Mouse (Mus musculus) lung, embryonic 16.5 days (tissue): ENCODE data around the gene Ppp1r2. TPM values are rescaled to one million over a fixed set of nuclear protein-coding genes. Genes with fewer than 3 reads are reported as not detected.

Experiments used
- ATAC-seq: fragments of 200-750 bp; cut with Nextera tagmentation; 2 replicates; pipeline ENCODE4 v1.8.0; 2017; ENCODE audit warnings: low read depth, mild to moderate bottlenecking, moderate library complexity
- H3K27ac ChIP-seq: fragments of 300-500 bp; sonication (generic); 2 replicates; pipeline ENCODE4 v1.5.1; 2014; ENCODE audit warnings: mild to moderate bottlenecking, control low read depth, low read length
- H3K27me3 ChIP-seq: fragments of 300-500 bp; sonication (generic); 2 replicates; pipeline ENCODE4 v1.6.1; 2014; ENCODE audit warnings: low read depth, low read length, mixed read lengths; ENCODE audit not compliant: control insufficient read depth, insufficient read depth
- H3K36me3 ChIP-seq: fragments of 300-500 bp; sonication (generic); 2 replicates; pipeline ENCODE4 v1.6.1; 2014; ENCODE audit warnings: low read length; ENCODE audit not compliant: control insufficient read depth, insufficient read depth
- H3K4me1 ChIP-seq: fragments of 300-500 bp; sonication (generic); replicated peaks from 2 replicates; pipeline ENCODE4 v1.6.1; 2014; ENCODE audit warnings: low read length, mixed read lengths; ENCODE audit not compliant: control insufficient read depth, insufficient read depth
- H3K4me2 ChIP-seq: fragments of 300-500 bp; sonication (generic); 2 replicates; pipeline ENCODE4 v1.6.1; 2014; ENCODE audit warnings: low read depth, low read length, control low read depth
- H3K4me3 ChIP-seq: fragments of 300-500 bp; sonication (generic); 2 replicates; pipeline ENCODE4 v1.5.1; 2014; ENCODE audit warnings: mild to moderate bottlenecking, low read length, control low read depth
- H3K9ac ChIP-seq: fragments of 300-500 bp; sonication (generic); 2 replicates; pipeline ENCODE4 v1.6.1; 2014; ENCODE audit warnings: low read length, control low read depth
- H3K9me3 ChIP-seq: fragments of 300-500 bp; sonication (generic); 2 replicates; pipeline ENCODE4 v1.6.1; 2016; ENCODE audit warnings: low read length; ENCODE audit not compliant: control insufficient read depth
- WGBS: fragments of 180-500 bp; shearing (Covaris S2); extraction: QIAGEN DNeasy Blood & Tissue Kit; methylation state at CpG from one replicate; pipeline ENCODE4 v1.1.7; 2014; 5-methylcytosine and 5-hydroxymethylcytosine counted together
- microRNA-seq: library from miRNA; unstranded; fragments of <30 nt; microRNA quantifications from one replicate; pipeline ENCODE4, GENCODE M21; 2016
- polyA plus RNA-seq: library from polyadenylated mRNA; unstranded; fragments of >200 nt; fragmentation: Nextera tagmentation; extraction: Ambion mirVana; gene quantifications from 2 replicates; pipeline ENCODE4 v1.2.1, GENCODE M21; 2015

Ppp1r2 gene
- polyA plus RNA-seq, 1 experiment from 2014 or later: 116 TPM

DNA sequence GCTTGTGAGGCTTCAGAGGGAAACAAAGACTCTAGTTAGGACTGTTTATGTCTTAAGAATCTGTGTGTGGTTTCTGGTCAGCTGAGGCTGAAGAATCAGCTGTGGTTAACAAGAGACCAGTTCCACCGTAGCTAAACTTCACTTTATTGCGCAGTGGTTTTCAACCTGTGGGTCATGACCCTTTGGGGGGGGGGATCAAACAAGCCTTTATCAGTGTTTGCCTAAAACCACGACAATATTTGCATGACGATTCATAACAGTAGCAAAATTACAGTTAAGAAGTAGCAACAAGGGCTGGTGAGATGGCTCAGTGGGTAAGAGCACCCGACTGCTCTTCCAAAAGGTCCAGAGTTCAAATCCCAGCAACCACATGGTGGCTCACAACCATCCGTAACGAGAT, 69.4 kb downstream of the Ppp1r2 start:
- ATAC-seq: no peak
- no peak overlapping the region for H3K9ac ChIP-seq
- H3K36me3 ChIP-seq: no peaks in the 10 kb centered on the region
- H3K9me3 ChIP-seq: no peaks in the 10 kb centered on the region
- H3K4me3 ChIP-seq: no peak overlapping the region
- H3K27ac ChIP-seq: no peak overlapping the region
- WGBS: 60% methylated on average over 5 of the region's 7 CpGs
- H3K4me2 ChIP-seq: no peak overlapping the region
- no peaks in the 10 kb centered on the region for H3K27me3 ChIP-seq
- peaks cover 4% of the 10 kb centered on the region for H3K4me1 ChIP-seq

GRCm38 (mm10) chr16:31205187-31205586, 69.9 kb downstream of the Ppp1r2 start:
- Histone ChIP-seq H3K36me3 (no peaks in the 10 kb centered on the region), H3K9ac (no peak overlapping the region), H3K9me3 (no peaks in the 10 kb centered on the region), H3K4me3 (no peak overlapping the region), H3K4me1 (peaks cover 4% of the 10 kb centered on the region), H3K27ac (no peak overlapping the region), H3K4me2 (no peak overlapping the region), H3K27me3 (no peaks in the 10 kb centered on the region)
- WGBS: 81% methylated on average over 8 of the region's 8 CpGs
- no peak for ATAC-seq

DNA sequence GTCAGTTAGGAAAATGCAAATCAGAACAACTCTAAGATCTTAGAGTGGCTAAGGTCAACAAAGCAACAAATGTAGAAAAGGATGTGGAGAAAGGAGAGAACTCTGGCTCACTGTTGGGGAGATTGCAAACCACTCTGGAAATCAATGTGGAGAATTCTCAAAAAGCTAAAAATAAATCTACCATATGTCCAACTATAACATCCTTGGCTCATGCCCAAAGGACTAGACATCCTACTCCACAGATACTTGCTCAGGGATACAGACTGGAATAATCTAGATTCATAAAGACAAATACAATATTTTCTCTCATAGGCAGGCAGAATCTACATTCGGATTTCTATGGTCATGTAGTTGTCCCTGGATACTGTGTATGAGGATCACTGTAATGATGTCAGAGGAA, 70.9 kb downstream of the Ppp1r2 start:
- H3K27ac ChIP-seq: no peak overlapping the region
- H3K4me3 ChIP-seq: no peak overlapping the region
- no peak overlapping the region for H3K4me2 ChIP-seq
- no peak for ATAC-seq
- peaks cover 7% of the 10 kb centered on the region for H3K4me1 ChIP-seq
- H3K9ac ChIP-seq: no peak overlapping the region
- H3K9me3 ChIP-seq: no peaks in the 10 kb centered on the region
- H3K36me3 ChIP-seq: no peaks in the 10 kb centered on the region
- WGBS: 62% methylated on average over 1 of the region's 1 CpGs
- no peaks in the 10 kb centered on the region for H3K27me3 ChIP-seq

DNA sequence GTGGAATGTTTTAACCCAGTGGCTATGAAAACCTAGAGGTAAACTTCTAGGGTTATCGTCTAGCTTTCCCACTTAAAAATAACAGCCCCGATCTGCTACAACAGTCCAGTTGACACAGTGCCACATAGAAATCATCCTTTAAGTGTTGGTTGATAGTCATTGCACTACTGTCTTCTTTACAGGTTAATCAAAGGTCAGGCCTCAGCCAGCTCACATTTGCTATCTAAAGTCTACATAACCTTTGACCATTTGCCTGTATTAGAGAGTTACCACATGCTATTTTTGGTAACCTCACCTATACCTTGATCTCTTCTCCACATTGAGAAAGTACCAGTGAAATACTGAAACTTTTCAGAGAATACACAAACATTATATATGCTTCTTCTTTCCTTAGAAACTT, 73.4 kb downstream of the Ppp1r2 start:
- H3K4me2 ChIP-seq: peak overlapping the region; percentile 65
- no peaks in the 10 kb centered on the region for H3K9me3 ChIP-seq
- peaks cover 13% of the 10 kb centered on the region for H3K4me1 ChIP-seq
- ATAC-seq: no peak
- 50% methylated on average over 2 of the region's 2 CpGs for WGBS
- no peaks in the 10 kb centered on the region for H3K36me3 ChIP-seq
- H3K27ac ChIP-seq: no peak overlapping the region; the same call in 1 of the 2 replicates
- no peaks in the 10 kb centered on the region for H3K27me3 ChIP-seq
- H3K4me3 ChIP-seq: peak overlapping the region; percentile 99
- H3K9ac ChIP-seq: peak overlapping the region; percentile 50; the same call in 1 of the 2 replicates

Small RNAs within 50 kb of the gene (microRNA-seq; reads per million reads assigned to microRNA genes)
- not detected for gene Gm27415

Other genes with a start within 250 kb of the Ppp1r2 start
- 6.9 and 11.7 TPM in 2 replicates for gene Xxylt1, start 193.8 kb downstream of the Ppp1r2 start, polyA plus RNA-seq
- 26.8 and 27.3 TPM in 2 replicates for gene Acap2, start 74.0 kb downstream of the Ppp1r2 start, polyA plus RNA-seq
- 0.38 and 1.2 TPM in 2 replicates for gene Apod, start 39.5 kb upstream of the Ppp1r2 start, polyA plus RNA-seq
- 4.5 and 6.5 TPM in 2 replicates for gene Bdh1, start 147.0 kb upstream of the Ppp1r2 start, polyA plus RNA-seq